Mouse (Mus musculus): ENCODE results near the gene Phykpl. TPM values are rescaled to one million over a fixed set of nuclear protein-coding genes. Genes with fewer than 3 reads are reported as not detected.
"Not testable (repeated sequence)": the region's sequence is repeated elsewhere in the genome, so short reads cannot be mapped to it uniquely, and the experiment has no call there.

Phykpl gene
- polyA plus RNA-seq, 1 experiment from 2014 or later: 9.4 TPM

GRCm38 (mm10) chr11:51606447-51607095 lies 22.0 kb downstream of the Phykpl start, which contains the start of gene Hnrnpab:
Gene Hnrnpab, minus strand, starts transcription at chr11:51606847.
- Histone ChIP-seq H3K36me3 (ENCODE audit: control insufficient read depth, insufficient read depth, low read length) (peaks cover 22% of the 10 kb centered on the region), H3K4me1 (ENCODE audit: control insufficient read depth, insufficient read depth, low read length) (peaks cover 29% of the 10 kb centered on the region), H3K27ac (ENCODE audit: low read length) (peak within 1 kb of the TSS; percentile 96), H3K4me2 (ENCODE audit: low read length) (peak within 1 kb of the TSS; percentile 86), H3K9ac (ENCODE audit: low read depth, low read length) (peak within 1 kb of the TSS; percentile 99), H3K27me3 (ENCODE audit: control insufficient read depth, insufficient read depth, low read depth, low read length) (no peaks in the 10 kb centered on the region), H3K9me3 (replicated peaks; ENCODE audit: control insufficient read depth, low read length, poor library complexity, severe bottlenecking) (no peaks in the 10 kb centered on the region), H3K4me3 (ENCODE audit: low read depth, low read length) (peak within 1 kb of the TSS; percentile 91)
- WGBS: under 1% methylated on average over 83 of the region's 91 CpGs
- peak; percentile 97 for ATAC-seq

- Histone ChIP-seq H3K27me3 (ENCODE audit: control insufficient read depth, insufficient read depth, low read depth, low read length) (no peaks in the 10 kb centered on the region), H3K4me2 (ENCODE audit: low read length) (peak overlapping the region; percentile 86), H3K4me3 (ENCODE audit: low read depth, low read length) (peak overlapping the region; percentile 91), H3K4me1 (ENCODE audit: control insufficient read depth, insufficient read depth, low read length) (peaks cover 29% of the 10 kb centered on the region), H3K36me3 (ENCODE audit: control insufficient read depth, insufficient read depth, low read length) (peaks cover 16% of the 10 kb centered on the region), H3K9ac (ENCODE audit: low read depth, low read length) (peak overlapping the region; percentile 99), H3K27ac (ENCODE audit: low read length) (peak overlapping the region; percentile 96), H3K9me3 (replicated peaks; ENCODE audit: control insufficient read depth, low read length, poor library complexity, severe bottlenecking) (no peaks in the 10 kb centered on the region)
- peak; percentile 71 for ATAC-seq
- 8% methylated on average over 15 of the region's 15 CpGs for WGBS
These were observed 22.7 kb downstream of the Phykpl start for GRCm38 (mm10) chr11:51607096-51607738.

DNA sequence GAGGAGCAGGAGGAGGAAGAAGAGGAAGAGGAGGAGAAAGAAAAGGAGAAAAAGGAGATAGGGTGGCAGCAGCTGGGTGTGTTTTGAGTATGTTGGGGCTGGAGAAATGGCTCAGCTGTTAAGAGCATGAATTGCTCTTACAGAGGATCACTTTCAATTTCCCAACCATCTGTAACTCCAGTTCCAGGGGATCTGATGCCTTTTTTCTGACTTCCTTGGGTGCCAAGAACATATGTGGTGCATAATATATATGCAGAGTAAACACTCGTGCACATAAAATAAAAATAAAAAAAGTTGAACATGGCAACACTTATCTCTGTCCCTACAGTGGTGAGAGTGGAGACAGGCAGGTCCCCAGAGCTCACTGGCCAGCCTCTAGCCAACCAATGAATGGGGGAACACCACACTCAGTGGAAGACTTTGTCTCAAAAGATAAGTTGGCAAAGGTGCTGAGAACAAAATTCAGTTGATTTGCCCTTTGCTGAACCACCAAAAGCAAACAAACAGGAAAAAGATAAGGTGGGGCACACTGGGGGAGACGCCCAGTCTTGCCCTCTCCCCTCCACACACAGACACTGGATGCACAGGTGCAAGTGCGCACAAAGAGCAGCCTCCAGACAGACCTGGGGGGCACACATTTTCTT lies 24.8 kb downstream of the Phykpl start:
- H3K27ac ChIP-seq (ENCODE audit: low read length): no peak overlapping the region
- H3K4me2 ChIP-seq (ENCODE audit: low read length): no peak overlapping the region
- peaks cover 16% of the 10 kb centered on the region for H3K4me1 ChIP-seq (ENCODE audit: control insufficient read depth, insufficient read depth, low read length)
- no peak overlapping the region for H3K9ac ChIP-seq (ENCODE audit: low read depth, low read length)
- H3K9me3 ChIP-seq (replicated peaks; ENCODE audit: control insufficient read depth, low read length, poor library complexity, severe bottlenecking): no peaks in the 10 kb centered on the region
- H3K36me3 ChIP-seq (ENCODE audit: control insufficient read depth, insufficient read depth, low read length): no peaks in the 10 kb centered on the region; the same call in 1 of the 2 replicates
- no peak overlapping the region for H3K4me3 ChIP-seq (ENCODE audit: low read depth, low read length)
- no peak for ATAC-seq
- H3K27me3 ChIP-seq (ENCODE audit: control insufficient read depth, insufficient read depth, low read depth, low read length): no peaks in the 10 kb centered on the region
- 86% methylated on average over 3 of the region's 3 CpGs for WGBS

DNA sequence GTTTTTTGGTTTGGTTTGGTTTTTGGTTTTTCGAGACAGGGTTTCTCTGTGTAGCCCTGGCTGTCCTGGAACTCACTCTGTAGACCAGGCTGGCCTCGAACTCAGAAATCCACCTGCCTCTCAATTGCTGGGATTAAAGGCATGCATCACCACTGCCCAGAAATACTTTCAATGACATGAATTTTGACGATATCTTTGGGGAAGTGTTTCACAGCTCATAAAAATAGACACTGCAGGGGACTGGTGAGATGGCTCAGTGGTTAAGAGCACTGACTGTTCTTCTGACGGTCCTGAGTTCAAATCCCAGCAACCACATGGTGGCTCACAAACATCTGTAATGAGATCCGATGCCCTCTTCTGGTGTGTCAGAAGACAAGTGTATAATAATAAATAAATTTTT lies 25.4 kb downstream of the Phykpl start:
- not testable (repeated sequence) for H3K27ac ChIP-seq (ENCODE audit: low read length); H3K9me3 ChIP-seq (replicated peaks; ENCODE audit: control insufficient read depth, low read length, poor library complexity, severe bottlenecking); H3K36me3 ChIP-seq (ENCODE audit: control insufficient read depth, insufficient read depth, low read length); ATAC-seq; H3K4me2 ChIP-seq (ENCODE audit: low read length); H3K4me3 ChIP-seq (ENCODE audit: low read depth, low read length); H3K27me3 ChIP-seq (ENCODE audit: control insufficient read depth, insufficient read depth, low read depth, low read length); H3K9ac ChIP-seq (ENCODE audit: low read depth, low read length)
- peaks cover 11% of the 10 kb centered on the region for H3K4me1 ChIP-seq (ENCODE audit: control insufficient read depth, insufficient read depth, low read length)
- WGBS: 92% methylated on average over 5 of the region's 5 CpGs

DNA sequence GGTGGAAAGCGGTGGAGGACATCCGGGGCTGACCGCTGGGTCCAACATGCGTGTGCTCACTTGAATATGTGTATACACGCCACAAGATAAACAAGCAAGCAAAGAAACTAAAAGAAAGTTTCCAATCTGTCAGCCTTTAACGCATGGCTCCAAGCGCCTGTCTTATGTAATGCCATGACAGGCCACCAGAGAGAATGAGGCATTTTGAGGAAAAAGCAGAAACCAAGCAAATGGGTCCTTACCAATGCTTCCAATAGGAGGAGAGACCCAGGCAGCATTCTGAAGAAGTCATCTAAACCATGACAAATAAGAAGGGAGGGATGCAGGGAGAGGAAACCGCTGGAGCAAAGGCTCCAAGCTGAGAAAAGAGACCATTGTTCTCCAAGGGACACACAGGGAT lies 29.7 kb downstream of the Phykpl start:
- ATAC-seq: no peak
- Histone ChIP-seq H3K9ac (ENCODE audit: low read depth, low read length) (no peak overlapping the region), H3K27ac (ENCODE audit: low read length) (no peak overlapping the region), H3K4me2 (ENCODE audit: low read length) (no peak overlapping the region), H3K36me3 (ENCODE audit: control insufficient read depth, insufficient read depth, low read length) (no peaks in the 10 kb centered on the region), H3K27me3 (ENCODE audit: control insufficient read depth, insufficient read depth, low read depth, low read length) (no peaks in the 10 kb centered on the region), H3K9me3 (replicated peaks; ENCODE audit: control insufficient read depth, low read length, poor library complexity, severe bottlenecking) (no peaks in the 10 kb centered on the region), H3K4me3 (ENCODE audit: low read depth, low read length) (no peak overlapping the region), H3K4me1 (ENCODE audit: control insufficient read depth, insufficient read depth, low read length) (0 out of 2 replicates have a peak, but pooled peaks cover 5% of the 10 kb centered on the region)
- 79% methylated on average over 8 of the region's 8 CpGs for WGBS

DNA sequence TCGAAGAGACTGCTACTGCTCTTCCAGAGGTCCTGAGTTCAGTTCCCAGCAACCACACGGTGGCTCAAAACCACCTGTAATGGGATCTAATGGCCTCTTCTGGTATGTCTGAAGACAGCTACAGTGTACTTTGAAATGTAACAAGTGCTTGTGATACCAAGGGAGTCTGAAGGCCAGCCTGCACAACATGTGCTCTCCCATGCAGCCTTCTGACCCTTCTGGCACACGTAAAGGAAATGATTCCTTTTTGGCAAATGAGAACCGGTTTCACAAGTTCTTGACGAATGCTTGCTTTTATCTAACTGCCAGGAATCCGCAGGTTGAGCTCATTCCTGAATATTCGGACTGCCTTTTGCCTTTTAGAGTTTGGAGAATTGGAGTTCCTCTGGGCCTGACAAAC lies 30.6 kb downstream of the Phykpl start:
- Histone ChIP-seq H3K4me3 (ENCODE audit: low read depth, low read length) (peak overlapping the region; percentile 32), H3K36me3 (ENCODE audit: control insufficient read depth, insufficient read depth, low read length) (no peaks in the 10 kb centered on the region), H3K27me3 (ENCODE audit: control insufficient read depth, insufficient read depth, low read depth, low read length) (no peaks in the 10 kb centered on the region), H3K9ac (ENCODE audit: low read depth, low read length) (peak overlapping the region; percentile 62), H3K4me1 (ENCODE audit: control insufficient read depth, insufficient read depth, low read length) (peaks cover 7% of the 10 kb centered on the region), H3K4me2 (ENCODE audit: low read length) (peak overlapping the region; percentile 69), H3K9me3 (replicated peaks; ENCODE audit: control insufficient read depth, low read length, poor library complexity, severe bottlenecking) (no peaks in the 10 kb centered on the region), H3K27ac (ENCODE audit: low read length) (peak overlapping the region; percentile 26; the same call in 1 of the 2 replicates)
- ATAC-seq: no peak
- whole genome bisulfite sequencing: 50% methylated on average over 7 of the region's 7 CpGs

DNA sequence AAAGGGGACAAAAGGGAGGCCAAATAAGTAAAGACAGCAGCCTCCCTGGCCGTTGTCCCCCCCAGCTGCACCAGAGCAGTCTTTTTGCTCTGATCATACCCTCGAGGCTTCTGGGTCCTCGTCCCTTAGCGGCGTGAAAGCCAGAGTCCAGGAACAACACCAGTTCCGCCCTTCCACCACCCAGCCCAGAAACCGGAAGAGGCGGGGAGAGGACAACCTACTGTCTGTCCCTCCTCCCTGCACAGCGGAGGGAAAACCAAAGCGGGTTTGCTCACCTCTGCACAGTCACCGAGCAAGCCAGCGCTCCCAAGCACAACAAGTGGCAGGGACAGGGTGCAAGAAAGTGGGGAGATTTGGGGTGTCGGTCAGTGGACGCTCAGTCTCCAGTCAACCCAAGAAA lies 31.0 kb downstream of the Phykpl start:
- H3K9ac ChIP-seq (ENCODE audit: low read depth, low read length): peak overlapping the region; percentile 62
- H3K9me3 ChIP-seq (replicated peaks; ENCODE audit: control insufficient read depth, low read length, poor library complexity, severe bottlenecking): no peaks in the 10 kb centered on the region
- no peaks in the 10 kb centered on the region for H3K27me3 ChIP-seq (ENCODE audit: control insufficient read depth, insufficient read depth, low read depth, low read length)
- peak overlapping the region; percentile 32 for H3K4me3 ChIP-seq (ENCODE audit: low read depth, low read length)
- 6% methylated on average over 14 of the region's 14 CpGs for WGBS
- peak overlapping the region; percentile 69 for H3K4me2 ChIP-seq (ENCODE audit: low read length)
- peaks cover 12% of the 10 kb centered on the region for H3K4me1 ChIP-seq (ENCODE audit: control insufficient read depth, insufficient read depth, low read length)
- no peak for ATAC-seq
- peak overlapping the region; percentile 26; the same call in 1 of the 2 replicates for H3K27ac ChIP-seq (ENCODE audit: low read length)
- H3K36me3 ChIP-seq (ENCODE audit: control insufficient read depth, insufficient read depth, low read length): no peaks in the 10 kb centered on the region

GRCm38 (mm10) chr11:51616113-51616512 lies 31.6 kb downstream of the Phykpl start:
- peaks cover 16% of the 10 kb centered on the region for H3K4me1 ChIP-seq (ENCODE audit: control insufficient read depth, insufficient read depth, low read length)
- H3K4me3 ChIP-seq (ENCODE audit: low read depth, low read length); H3K27me3 ChIP-seq (ENCODE audit: control insufficient read depth, insufficient read depth, low read depth, low read length); H3K27ac ChIP-seq (ENCODE audit: low read length); ATAC-seq; H3K9me3 ChIP-seq (replicated peaks; ENCODE audit: control insufficient read depth, low read length, poor library complexity, severe bottlenecking); H3K36me3 ChIP-seq (ENCODE audit: control insufficient read depth, insufficient read depth, low read length): not testable (repeated sequence)
- 91% methylated on average over 7 of the region's 7 CpGs for WGBS
- peak overlapping the region; percentile 62; the same call in 1 of the 2 replicates for H3K9ac ChIP-seq (ENCODE audit: low read depth, low read length)
- peak overlapping the region; percentile 69 for H3K4me2 ChIP-seq (ENCODE audit: low read length)

DNA sequence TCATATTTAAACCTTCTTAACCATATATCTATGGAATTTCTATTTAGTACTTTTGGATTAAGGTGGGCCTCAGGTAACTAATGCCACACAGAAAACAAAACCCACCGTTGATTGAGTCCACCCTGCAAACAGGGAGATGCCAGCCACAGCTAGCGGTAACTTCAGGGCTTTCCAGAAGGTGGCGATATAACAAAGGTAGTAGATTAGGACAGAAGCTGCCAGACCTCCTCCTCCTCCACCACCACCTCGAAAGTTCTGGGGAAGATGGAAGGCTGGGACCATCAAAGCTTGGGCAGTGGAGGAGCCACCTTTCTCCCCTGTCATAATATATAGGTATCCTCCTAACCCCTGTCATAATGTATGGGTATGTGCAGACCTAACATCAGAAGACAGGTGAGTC lies 33.1 kb downstream of the Phykpl start:
- no peak overlapping the region for H3K4me2 ChIP-seq (ENCODE audit: low read length)
- H3K9me3 ChIP-seq (replicated peaks; ENCODE audit: control insufficient read depth, low read length, poor library complexity, severe bottlenecking): no peaks in the 10 kb centered on the region
- 4% methylated on average over 4 of the region's 4 CpGs for WGBS
- no peak overlapping the region for H3K4me3 ChIP-seq (ENCODE audit: low read depth, low read length)
- H3K36me3 ChIP-seq (ENCODE audit: control insufficient read depth, insufficient read depth, low read length): peaks cover 3% of the 10 kb centered on the region; the same call in 1 of the 2 replicates
- peaks cover 18% of the 10 kb centered on the region for H3K4me1 ChIP-seq (ENCODE audit: control insufficient read depth, insufficient read depth, low read length)
- ATAC-seq: no peak
- H3K27ac ChIP-seq (ENCODE audit: low read length): no peak overlapping the region
- no peak overlapping the region for H3K9ac ChIP-seq (ENCODE audit: low read depth, low read length)
- H3K27me3 ChIP-seq (ENCODE audit: control insufficient read depth, insufficient read depth, low read depth, low read length): no peaks in the 10 kb centered on the region
